Mouse (Mus musculus) embryonic fibroblast, embryonic 13.5 days (primary cell): ENCODE measurements at regions not wholly inside any gene's neighbourhood (a gene's known extent, or its start where the extent isn't known, plus 50 kb on each side); places are given as distances from the start of the nearest gene placed in this dataset.

Experiments
- CTCF ChIP-seq: IDR thresholded peaks from 2 replicates; pipeline ENCODE4 v1.5.1; 2011; ENCODE audit warnings: mild to moderate bottlenecking, control low read depth, low read length, moderate library complexity, borderline replicate concordance; ENCODE audit not compliant: insufficient read depth
- POLR2A ChIP-seq: IDR thresholded peaks from 2 replicates; pipeline ENCODE4 v1.6.1; 2011; ENCODE audit warnings: low read depth, mild to moderate bottlenecking, control low read depth, low read length, moderate library complexity

DNA sequence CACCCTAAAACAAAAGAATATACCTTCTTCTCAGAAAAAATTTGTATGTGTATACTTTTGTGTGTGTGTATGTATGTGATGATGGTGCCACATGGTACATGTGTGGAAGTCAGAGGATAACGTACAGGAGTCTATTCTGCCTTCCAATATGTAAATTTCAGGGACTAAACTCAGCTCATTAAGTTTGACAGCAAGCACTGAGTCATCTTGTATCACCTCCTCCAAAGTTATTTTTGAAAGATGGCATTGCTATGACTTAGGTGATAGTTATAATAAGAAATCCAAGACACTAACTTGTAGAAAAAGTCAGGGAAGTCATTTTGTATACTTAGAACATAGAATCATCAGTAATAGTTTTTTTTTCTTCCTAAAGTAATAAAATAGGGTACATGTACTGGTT is 719.4 kb upstream of the Agtr1b start:
- TF ChIP-seq POLR2A (no peak), CTCF (no peak)
